Comparison of ENCODE assay signal across 8 mouse cellular contexts in genomic region chr12:12420841-12421579, GRCm38 (mm10).
DNase-seq lines count a peak whose midpoint lies in the region; ATAC-seq lines count a peak whose summit lies in the region.

No protein-coding gene starts in this region.

- H3K27ac ChIP-seq in intestine, embryonic 15.5 days = no peak overlapping the region

- H3K9me3 ChIP-seq in intestine, embryonic 15.5 days = no peaks in the 10 kb centered on the region

- peak; percentile 88 for DNase-seq in adrenal gland, adult 2 months
- peak; percentile 95 for DNase-seq in embryo, embryonic 11 days
- peak; percentile 66 to 71 for DNase-seq in gastrocnemius, postnatal 36 days
- DNase-seq in left cerebral cortex, postnatal 14 days (ENCODE audit: low spot score in 2 of 2) = peak; percentile 83 to 88
- peak; percentile 93 for DNase-seq in mesoderm, embryonic 11.5 days (ENCODE audit: low read depth, low spot score)
- DNase-seq in right cerebral cortex, postnatal 25 days = peak; percentile 84
- DNase-seq in urinary bladder, postnatal 36 days (ENCODE audit: low spot score in 2 of 2) = peak; percentile 67 to 77

- 14% methylated on average over 25 of the region's 25 CpGs for WGBS in intestine, embryonic 15.5 days

- H3K4me1 ChIP-seq in intestine, embryonic 15.5 days (replicated peaks) = 0 out of 2 replicates have a peak, but pooled peaks cover 10% of the 10 kb centered on the region

- H3K36me3 ChIP-seq in intestine, embryonic 15.5 days = no peaks in the 10 kb centered on the region

- peak overlapping the region; percentile 62 for H3K9ac ChIP-seq in intestine, embryonic 15.5 days

- ATAC-seq in intestine, embryonic 15.5 days = peak; percentile 95

- H3K4me2 ChIP-seq in intestine, embryonic 15.5 days (replicated peaks) = peak overlapping the region; percentile 87

- H3K27me3 ChIP-seq in intestine, embryonic 15.5 days (replicated peaks) = no peaks in the 10 kb centered on the region

- intact Hi-C loops in gastrocnemius, postnatal 36 days (cut with DNase I) = loop anchor here (1.0 to 10.0 kb wide), 4 partner anchors 124 to 794 kb away; no protein-coding TSS in a partner anchor
- intact Hi-C loops in left cerebral cortex, postnatal 14 days (cut with DNase I) = loop anchor here (1.0 to 10.0 kb wide), 4 partner anchors 186 to 794 kb away; no protein-coding TSS in a partner anchor

- H3K4me3 ChIP-seq in intestine, embryonic 15.5 days (replicated peaks) = peak overlapping the region; percentile 46
